Mouse (Mus musculus): ENCODE results near the gene Hacl1.

Gene Hacl1

GRCm38 (mm10) chr14:31574903-31575665, 66.0 kb downstream of the Hacl1 start:
- no peak for DNase-seq (ENCODE audit: low read depth)

DNA sequence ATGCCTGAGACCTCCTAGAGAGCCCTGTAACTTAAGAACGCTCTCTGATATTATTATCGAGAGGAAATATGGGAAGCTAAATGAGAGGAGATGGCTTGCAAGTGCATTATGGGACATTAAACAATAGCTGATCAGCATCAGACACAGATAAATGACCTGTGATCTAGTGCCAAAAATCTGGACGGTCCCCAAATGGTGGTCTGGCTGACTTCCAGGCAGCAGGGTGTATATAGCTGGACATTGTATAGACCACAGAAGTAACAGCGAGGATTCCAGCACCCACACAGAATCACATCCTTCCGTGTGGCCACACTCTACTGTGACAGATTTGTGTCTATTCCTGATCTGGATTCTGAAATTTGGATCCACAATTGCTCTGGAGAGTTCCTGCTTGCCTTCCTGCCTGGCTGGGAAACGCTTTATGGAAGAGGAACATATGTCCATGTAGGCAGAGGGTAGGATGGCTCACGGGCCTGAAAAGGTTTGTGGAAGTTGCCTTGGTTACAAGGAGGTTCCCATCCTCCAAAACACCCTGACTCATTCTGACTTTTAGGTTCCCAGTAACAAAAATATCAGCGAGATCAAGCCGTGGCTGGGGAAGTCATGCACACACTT, 68.4 kb downstream of the Hacl1 start:
- DNase-seq (ENCODE audit: low read depth), result no peak

DNA sequence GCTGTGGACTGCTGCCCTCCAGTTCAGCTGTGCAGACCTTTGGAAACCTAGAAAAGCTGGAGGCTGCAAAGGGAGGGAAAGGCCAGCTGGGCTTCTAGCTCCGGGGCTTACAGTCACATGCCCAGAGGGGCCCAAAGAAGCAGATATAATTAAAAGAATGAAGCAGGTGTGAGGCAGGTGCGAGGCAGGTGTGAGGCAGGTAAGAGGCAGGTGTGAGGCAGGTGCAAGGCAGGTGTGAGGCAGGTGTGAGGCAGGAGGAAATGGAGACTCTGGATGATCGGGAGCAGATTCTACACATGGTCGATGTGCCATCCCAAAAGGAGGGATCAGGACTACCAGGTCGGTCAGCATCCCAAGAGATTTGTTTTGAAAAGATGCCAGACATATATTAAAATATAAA, 69.7 kb downstream of the Hacl1 start:
- DNase-seq (ENCODE audit: low read depth), result no peak

DNA sequence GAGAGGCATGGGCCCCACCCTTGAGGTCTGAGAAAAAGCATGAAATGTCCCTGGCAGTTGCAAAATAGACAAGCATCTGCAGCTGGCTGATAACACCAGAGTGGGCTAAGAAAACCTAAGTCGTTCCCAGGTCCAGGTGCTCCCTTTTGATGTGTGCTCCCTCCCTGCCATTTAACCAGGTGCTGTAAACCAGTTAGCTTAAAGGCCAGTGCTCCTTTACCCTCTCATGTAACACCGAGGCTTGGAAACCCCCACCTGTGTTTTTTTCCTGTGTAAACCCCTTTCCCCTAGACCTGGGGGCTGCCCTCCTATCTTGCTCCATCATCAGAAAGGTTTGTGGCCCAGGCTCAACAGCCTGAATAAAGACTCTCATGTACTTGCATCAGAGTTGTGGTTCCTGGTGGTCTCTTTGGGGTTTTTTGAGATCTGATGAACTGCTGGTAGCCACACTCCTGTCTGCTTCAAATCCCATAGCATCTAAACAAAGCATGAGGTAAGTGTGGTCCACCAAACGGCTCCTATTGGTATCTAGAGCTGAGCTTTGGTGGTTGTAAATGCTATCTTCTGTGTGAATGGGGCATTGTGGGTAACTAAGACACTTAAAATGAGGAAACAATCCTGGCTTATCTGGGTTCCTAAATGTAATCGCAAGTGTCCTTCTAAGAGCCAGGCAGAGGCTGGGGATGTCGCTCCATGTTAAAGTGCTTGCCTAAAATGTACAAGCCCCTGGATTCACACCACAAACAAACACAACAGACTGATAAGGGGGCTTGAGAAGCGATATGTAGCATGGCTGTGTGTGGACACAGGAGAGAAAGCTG, 70.7 kb downstream of the Hacl1 start:
- no peak for DNase-seq (ENCODE audit: low read depth)

- peak; percentile 33 for DNase-seq (ENCODE audit: low read depth)
Measured at GRCm38 (mm10) chr14:31569151-31569631, 71.9 kb downstream of the Hacl1 start.

- no peak for DNase-seq (ENCODE audit: low read depth)
Measured at GRCm38 (mm10) chr14:31565478-31566212, 75.4 kb downstream of the Hacl1 start.

GRCm38 (mm10) chr14:31564452-31565179, 76.5 kb downstream of the Hacl1 start:
- peak; percentile 46 for DNase-seq (ENCODE audit: low read depth)

DNA sequence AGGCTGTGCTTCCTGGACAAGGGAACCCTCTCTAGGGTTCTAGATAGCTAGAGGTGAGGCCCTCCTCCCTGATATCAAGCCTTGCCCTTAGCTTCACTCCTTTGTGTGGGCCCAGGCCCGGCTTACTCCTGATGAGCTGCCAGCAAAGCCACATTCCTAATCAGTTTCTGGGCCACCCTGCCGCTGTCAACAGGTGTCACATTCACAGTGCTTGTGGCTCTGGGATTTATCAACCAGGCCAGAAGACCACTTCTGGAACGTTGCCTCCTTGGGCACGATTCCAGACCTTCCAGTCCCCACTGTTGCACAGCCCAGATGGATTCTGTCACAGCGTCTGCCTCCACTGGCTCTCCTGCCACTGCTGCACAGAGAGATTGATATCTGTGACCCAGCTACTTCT, 80.2 kb downstream of the Hacl1 start:
- no peak for DNase-seq (ENCODE audit: low read depth)

GRCm38 (mm10) chr14:31559216-31559615, 81.9 kb downstream of the Hacl1 start:
- DNase-seq (ENCODE audit: low read depth), result no peak

GRCm38 (mm10) chr14:31557784-31558183, 83.3 kb downstream of the Hacl1 start:
- DNase-seq (ENCODE audit: low read depth), result no peak

- DNase-seq (ENCODE audit: low read depth), result no peak
Measured at GRCm38 (mm10) chr14:31557273-31557672, 83.8 kb downstream of the Hacl1 start.

DNA sequence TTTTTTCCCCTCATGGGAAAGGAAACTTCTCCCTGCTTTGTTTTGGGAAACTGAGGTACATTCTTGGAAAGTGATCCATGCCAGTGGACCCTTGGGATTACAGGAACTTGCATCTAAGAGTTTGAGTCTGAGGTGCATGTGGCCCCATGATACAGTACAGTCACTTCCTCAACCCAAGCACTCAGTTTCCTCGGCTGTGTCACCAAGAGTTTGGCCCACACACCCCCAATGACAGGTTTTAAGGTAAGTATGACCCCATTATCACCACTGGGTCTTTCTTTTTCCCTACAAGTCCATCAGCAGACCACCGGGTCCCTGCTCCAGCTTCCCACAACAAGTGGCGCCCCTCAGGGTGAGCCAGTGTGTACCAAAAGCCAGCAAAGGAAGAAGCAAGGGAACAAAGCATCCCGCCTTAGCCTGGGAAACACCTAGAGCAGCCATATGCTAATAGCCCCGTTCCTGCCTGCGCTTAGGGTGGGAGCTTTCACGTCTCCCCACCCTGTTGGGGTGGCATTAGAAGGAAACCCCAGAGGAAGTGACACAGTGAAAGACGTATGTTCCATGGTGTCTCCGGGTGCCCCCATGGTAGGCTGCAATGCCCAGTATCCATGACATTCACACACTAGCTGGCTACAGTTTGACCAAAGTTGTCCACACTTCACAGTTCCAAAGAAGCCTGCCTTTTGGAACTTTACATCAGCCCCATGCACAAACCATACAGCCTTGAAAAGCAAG, 84.4 kb downstream of the Hacl1 start:
- DNase-seq (ENCODE audit: low read depth), result no peak

DNA sequence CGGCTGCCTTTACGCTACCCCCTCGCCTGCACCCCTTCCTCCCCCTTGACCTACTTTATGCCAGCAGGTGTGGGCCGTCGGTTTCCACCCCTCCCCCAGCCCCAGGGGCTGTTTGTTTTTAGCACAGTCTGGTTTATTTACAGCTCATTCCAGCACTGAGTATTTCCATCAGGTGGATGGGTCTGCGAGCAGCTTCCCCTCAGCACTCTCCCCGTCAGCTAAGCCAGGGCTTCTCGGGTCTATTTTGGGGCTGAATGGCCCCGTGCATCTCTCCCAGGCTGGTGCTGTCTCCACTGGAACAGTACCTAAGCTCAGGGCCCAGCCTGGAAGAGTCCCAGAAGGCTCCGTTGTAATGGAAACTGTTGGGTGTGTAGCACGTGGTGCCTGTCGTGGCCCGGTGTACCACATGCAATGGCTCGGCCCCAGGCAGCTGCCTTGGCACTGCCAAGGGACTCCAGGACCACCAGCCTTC, 85.1 kb downstream of the Hacl1 start:
- DNase-seq (ENCODE audit: low read depth), result no peak

DNA sequence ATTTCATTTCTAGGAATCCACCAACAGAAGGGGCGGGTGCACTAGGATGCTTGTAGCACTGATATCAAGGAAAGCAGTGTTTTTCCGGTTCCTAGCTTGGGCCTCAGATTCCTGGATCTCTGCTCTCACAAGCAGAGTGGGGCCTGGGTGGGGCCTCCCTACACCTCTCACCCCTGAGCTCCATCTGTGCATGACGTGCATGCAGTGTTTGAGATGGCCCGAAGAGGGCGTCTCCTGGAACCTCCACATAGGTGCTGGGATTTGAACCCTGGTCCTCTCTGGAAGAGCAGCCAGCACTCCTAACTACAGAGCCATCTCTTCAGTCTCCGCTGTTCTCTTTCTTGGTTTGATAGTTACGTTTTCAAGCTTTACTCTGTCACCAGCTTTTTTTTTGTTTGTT, 86.1 kb downstream of the Hacl1 start:
- DNase-seq (ENCODE audit: low read depth), result no peak

All from NIH3T3 (cell line).